Mouse (Mus musculus): ENCODE measurements around the gene Stk38l.

GRCm38 (mm10) chr6:146809991-146810390 lies 85.2 kb downstream of the Stk38l start:
- TF ChIP-seq CTCF (IDR thresholded peaks at IDR 0.05; ENCODE audit: borderline replicate concordance, extremely low read depth, insufficient read depth, insufficient read length) = no peak
- no peak for TF ChIP-seq POLR2A (IDR thresholded peaks at IDR 0.05; ENCODE audit: borderline replicate concordance, extremely low read depth, insufficient read depth, insufficient read length, poor library complexity, severe bottlenecking)

Measured in brain, embryonic 14.5 days (tissue).